Mouse (Mus musculus) hindbrain, embryonic 10.5 days (tissue): ENCODE data around the gene Gm28051. TPM values are rescaled to one million over a fixed set of nuclear protein-coding genes. Genes with fewer than 3 reads are reported as not detected.

Experiments used
- DNase-seq: peaks from one replicate; pipeline ENCODE4 v3.0.0-alpha.2; 2017; ENCODE audit warnings: low spot score
- H3K27ac ChIP-seq: fragments of 300-500 bp; sonication (generic); 2 replicates; pipeline ENCODE4 v1.5.1; 2016; ENCODE audit warnings: mild to moderate bottlenecking, moderate library complexity
- H3K27me3 ChIP-seq: fragments of 300-500 bp; sonication (generic); 2 replicates; pipeline ENCODE4 v1.6.1; 2016; ENCODE audit warnings: mild to moderate bottlenecking; ENCODE audit not compliant: poor library complexity, insufficient read depth, severe bottlenecking
- H3K36me3 ChIP-seq: fragments of 300-500 bp; sonication (generic); 2 replicates; pipeline ENCODE4 v1.6.1; 2016; ENCODE audit warnings: mild to moderate bottlenecking, moderate library complexity
- H3K4me1 ChIP-seq: fragments of 300-500 bp; sonication (generic); replicated peaks from 2 replicates; pipeline ENCODE4 v1.6.1; 2016; ENCODE audit warnings: mild to moderate bottlenecking
- H3K4me3 ChIP-seq: fragments of 300-500 bp; sonication (generic); 2 replicates; pipeline ENCODE4 v1.5.1; 2016; ENCODE audit warnings: mild to moderate bottlenecking, moderate library complexity
- H3K9me3 ChIP-seq: fragments of 300-500 bp; sonication (generic); 2 replicates; pipeline ENCODE4 v1.6.1; 2016; ENCODE audit warnings: mild to moderate bottlenecking, moderate library complexity
- WGBS: fragments of 180-500 bp; shearing (Covaris S2); methylation state at CpG from one replicate; pipeline ENCODE4 v1.1.7; 2016; 5-methylcytosine and 5-hydroxymethylcytosine counted together
- polyA plus RNA-seq: library from polyadenylated mRNA; unstranded; fragments of >200 nt; fragmentation: Nextera tagmentation; extraction: Ambion mirVana; gene quantifications from 2 replicates; pipeline ENCODE4 v1.2.1, GENCODE M21; 2016

Gene Gm28051
- polyA plus RNA-seq, 1 experiment from 2014 or later = not detected

GRCm38 (mm10) chr12:102733381-102733780 lies 24.2 kb downstream of the Gm28051 start:
- no peak overlapping the region for H3K27ac ChIP-seq
- no peaks in the 10 kb centered on the region for H3K27me3 ChIP-seq
- WGBS = 13% methylated on average over 5 of the region's 5 CpGs
- peaks cover 27% of the 10 kb centered on the region for H3K4me1 ChIP-seq
- no peaks in the 10 kb centered on the region for H3K9me3 ChIP-seq
- H3K36me3 ChIP-seq = no peaks in the 10 kb centered on the region
- DNase-seq = peak; percentile 75
- H3K4me3 ChIP-seq = no peak overlapping the region

- peak overlapping the region; percentile 39 for H3K4me3 ChIP-seq
- no peaks in the 10 kb centered on the region for H3K27me3 ChIP-seq
- 48% methylated on average over 16 of the region's 16 CpGs for WGBS
- no peaks in the 10 kb centered on the region for H3K9me3 ChIP-seq
- peak; percentile 12 for DNase-seq
- peak overlapping the region; percentile 92 for H3K27ac ChIP-seq
- H3K4me1 ChIP-seq = peaks cover 27% of the 10 kb centered on the region
- no peaks in the 10 kb centered on the region for H3K36me3 ChIP-seq
Measured at GRCm38 (mm10) chr12:102730798-102731619, 26.6 kb downstream of the Gm28051 start.

- WGBS = 32% methylated on average over 26 of the region's 26 CpGs
Measured at GRCm38 (mm10) chr12:102729855-102730797, 27.4 kb downstream of the Gm28051 start.

GRCm38 (mm10) chr12:102725761-102726175 lies 31.8 kb downstream of the Gm28051 start:
- peak overlapping the region; percentile 16; the same call in 1 of the 2 replicates for H3K27ac ChIP-seq
- peaks cover 31% of the 10 kb centered on the region for H3K4me1 ChIP-seq
- WGBS = 87% methylated on average over 7 of the region's 7 CpGs
- H3K36me3 ChIP-seq = no peaks in the 10 kb centered on the region
- H3K4me3 ChIP-seq = no peak overlapping the region
- H3K9me3 ChIP-seq = no peaks in the 10 kb centered on the region
- H3K27me3 ChIP-seq = no peaks in the 10 kb centered on the region
- no peak for DNase-seq

More at GRCm38 (mm10) chr12:102729855-102730797, 27.4 kb downstream of the Gm28051 start:
- Histone ChIP-seq H3K27ac (peak overlapping the region; percentile 92), H3K9me3 (no peaks in the 10 kb centered on the region), H3K27me3 (no peaks in the 10 kb centered on the region), H3K4me1 (peaks cover 27% of the 10 kb centered on the region), H3K4me3 (peak overlapping the region; percentile 39), H3K36me3 (no peaks in the 10 kb centered on the region)
- DNase-seq = peak; percentile 93

- DNase-seq = no peak
- Histone ChIP-seq H3K4me1 (peaks cover 25% of the 10 kb centered on the region), H3K4me3 (no peak overlapping the region), H3K9me3 (no peaks in the 10 kb centered on the region), H3K27me3 (no peaks in the 10 kb centered on the region), H3K27ac (no peak overlapping the region), H3K36me3 (no peaks in the 10 kb centered on the region)
- WGBS = 92% methylated on average over 6 of the region's 6 CpGs
Measured at GRCm38 (mm10) chr12:102725146-102725545, 32.4 kb downstream of the Gm28051 start.

- Histone ChIP-seq H3K27ac (no peak overlapping the region), H3K27me3 (no peaks in the 10 kb centered on the region), H3K36me3 (no peaks in the 10 kb centered on the region), H3K4me3 (no peak overlapping the region), H3K9me3 (no peaks in the 10 kb centered on the region), H3K4me1 (peaks cover 20% of the 10 kb centered on the region)
- WGBS = 85% methylated on average over 6 of the region's 6 CpGs
- DNase-seq = no peak
Measured at GRCm38 (mm10) chr12:102723861-102724260, 33.7 kb downstream of the Gm28051 start.

GRCm38 (mm10) chr12:102722966-102723365 lies 34.6 kb downstream of the Gm28051 start:
- no peaks in the 10 kb centered on the region for H3K9me3 ChIP-seq
- 52% methylated on average over 8 of the region's 8 CpGs for WGBS

GRCm38 (mm10) chr12:102722451-102722850 lies 35.1 kb downstream of the Gm28051 start:
- peaks cover 20% of the 10 kb centered on the region for H3K4me1 ChIP-seq
- peak overlapping the region; percentile 54 for H3K27ac ChIP-seq
- H3K9me3 ChIP-seq = no peaks in the 10 kb centered on the region
- H3K4me3 ChIP-seq = no peak overlapping the region
- H3K27me3 ChIP-seq = no peaks in the 10 kb centered on the region
- DNase-seq = no peak
- H3K36me3 ChIP-seq = no peaks in the 10 kb centered on the region
- WGBS = 48% methylated on average over 11 of the region's 11 CpGs

More at GRCm38 (mm10) chr12:102722966-102723365, 34.6 kb downstream of the Gm28051 start:
- Histone ChIP-seq H3K4me1 (peaks cover 20% of the 10 kb centered on the region), H3K27ac (no peak overlapping the region), H3K27me3 (no peaks in the 10 kb centered on the region), H3K36me3 (no peaks in the 10 kb centered on the region), H3K4me3 (no peak overlapping the region)
- peak; percentile 35 for DNase-seq

GRCm38 (mm10) chr12:102719552-102720315 lies 37.8 kb downstream of the Gm28051 start:
- H3K36me3 ChIP-seq = no peaks in the 10 kb centered on the region
- H3K4me1 ChIP-seq = peaks cover 20% of the 10 kb centered on the region
- H3K27ac ChIP-seq = no peak overlapping the region
- WGBS = 32% methylated on average over 13 of the region's 13 CpGs
- DNase-seq = peak; percentile 64
- H3K9me3 ChIP-seq = no peaks in the 10 kb centered on the region
- H3K4me3 ChIP-seq = no peak overlapping the region
- H3K27me3 ChIP-seq = no peaks in the 10 kb centered on the region

GRCm38 (mm10) chr12:102714654-102715395 lies 42.7 kb downstream of the Gm28051 start:
- H3K36me3 ChIP-seq = no peaks in the 10 kb centered on the region
- H3K27me3 ChIP-seq = no peaks in the 10 kb centered on the region
- H3K27ac ChIP-seq = 0 out of 2 replicates have a peak overlapping the region, but pooled peaks have one; percentile 50
- 86% methylated on average over 10 of the region's 10 CpGs for WGBS
- H3K4me3 ChIP-seq = no peak overlapping the region
- H3K9me3 ChIP-seq = no peaks in the 10 kb centered on the region
- H3K4me1 ChIP-seq = peaks cover 15% of the 10 kb centered on the region
- no peak for DNase-seq

GRCm38 (mm10) chr12:102714116-102714515 lies 43.4 kb downstream of the Gm28051 start:
- DNase-seq = no peak
- Histone ChIP-seq H3K27ac (no peak overlapping the region), H3K9me3 (no peaks in the 10 kb centered on the region), H3K4me3 (no peak overlapping the region), H3K36me3 (no peaks in the 10 kb centered on the region), H3K27me3 (no peaks in the 10 kb centered on the region), H3K4me1 (peaks cover 13% of the 10 kb centered on the region)
- 67% methylated on average over 2 of the region's 2 CpGs for WGBS
